Mouse (Mus musculus) kidney, adult 8-10 months (tissue): ENCODE results near the gene Cse1l.

ENCODE experiments used
- DNase-seq, 2 experiments: peaks; one replicate each; pipeline ENCODE4 v3.0.0; 2022

The Cse1l gene

GRCm38 (mm10) chr2:166903719-166904282, 2.0 kb upstream of the Cse1l start:
- DNase-seq: no peak

DNA sequence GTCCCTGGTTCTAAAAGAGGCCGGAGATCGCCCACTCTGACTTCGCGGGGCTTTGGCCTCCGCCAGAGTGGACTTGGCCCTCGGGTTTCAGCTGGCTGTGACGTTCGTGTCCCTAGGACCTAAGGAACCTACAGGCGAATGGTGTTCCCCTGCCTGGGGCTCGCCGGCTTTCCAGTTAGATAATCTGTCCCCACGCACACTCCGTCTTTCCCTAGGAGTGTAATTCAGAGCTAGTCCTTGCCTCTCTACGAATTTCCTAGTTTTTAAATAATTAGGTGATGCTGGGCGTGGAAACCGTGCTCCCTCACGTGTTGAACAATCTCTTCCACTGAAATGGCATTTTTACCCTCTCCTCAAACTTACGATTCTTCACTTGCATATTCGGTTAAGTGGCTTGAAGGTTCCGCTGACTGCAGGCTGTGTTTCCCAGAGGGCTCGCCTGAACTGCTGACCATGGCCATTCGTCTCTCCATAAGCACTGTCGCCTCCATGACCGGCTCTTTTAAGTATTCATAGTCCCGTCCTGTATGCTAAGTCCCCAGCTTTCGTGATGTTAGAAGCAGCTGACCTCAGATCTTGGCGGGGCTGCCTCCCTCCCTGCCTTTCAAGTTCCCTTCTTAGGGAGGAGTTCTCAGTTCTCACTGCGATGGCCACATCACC, 813 bp downstream of the Cse1l start:
- no peak for DNase-seq

GRCm38 (mm10) chr2:166909729-166910128, 3.9 kb downstream of the Cse1l start:
- no peak for DNase-seq

GRCm38 (mm10) chr2:166910536-166910935, 4.7 kb downstream of the Cse1l start:
- DNase-seq: no peak

DNA sequence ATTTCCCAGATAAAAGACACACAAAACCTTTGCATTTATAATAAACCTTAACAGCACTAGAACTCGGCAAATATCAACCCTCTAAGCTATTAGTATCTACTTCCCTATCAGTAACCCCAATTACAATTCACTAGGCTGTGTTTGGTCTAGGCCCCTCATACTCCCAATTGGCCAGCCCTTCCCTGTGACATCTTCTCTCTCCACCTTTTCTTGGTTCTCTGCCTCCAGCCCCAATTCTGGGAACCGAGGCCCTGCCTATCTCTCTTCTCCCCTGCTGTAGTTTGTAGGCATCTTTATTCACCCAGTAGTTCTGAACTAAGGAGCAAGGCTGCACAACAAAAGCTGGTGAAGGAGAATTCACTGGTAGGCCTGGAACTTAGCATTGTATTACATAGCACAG, 18.1 kb downstream of the Cse1l start:
- no peak for DNase-seq

DNA sequence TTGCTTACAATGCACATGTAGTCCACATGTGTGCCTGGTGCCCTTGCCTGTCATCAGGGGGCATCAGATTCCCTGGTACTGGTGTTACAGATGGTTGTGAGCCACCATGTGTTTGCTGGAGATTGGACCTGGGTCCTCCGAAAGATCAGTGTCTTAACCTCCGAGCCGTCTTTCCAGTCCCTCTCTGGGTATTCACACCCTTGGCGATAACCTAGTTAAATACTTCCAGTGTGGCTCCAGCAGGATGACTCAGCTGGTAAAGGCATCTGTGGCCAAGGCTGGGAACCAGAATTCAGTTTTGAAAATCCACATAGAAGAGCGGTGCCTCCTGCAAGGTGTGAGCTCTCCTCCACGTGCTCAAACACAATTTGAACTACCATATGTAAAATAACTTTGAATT, 28.1 kb downstream of the Cse1l start:
- no peak for DNase-seq

- no peak for DNase-seq
Measured at GRCm38 (mm10) chr2:166934416-166934815, 28.6 kb downstream of the Cse1l start.

DNA sequence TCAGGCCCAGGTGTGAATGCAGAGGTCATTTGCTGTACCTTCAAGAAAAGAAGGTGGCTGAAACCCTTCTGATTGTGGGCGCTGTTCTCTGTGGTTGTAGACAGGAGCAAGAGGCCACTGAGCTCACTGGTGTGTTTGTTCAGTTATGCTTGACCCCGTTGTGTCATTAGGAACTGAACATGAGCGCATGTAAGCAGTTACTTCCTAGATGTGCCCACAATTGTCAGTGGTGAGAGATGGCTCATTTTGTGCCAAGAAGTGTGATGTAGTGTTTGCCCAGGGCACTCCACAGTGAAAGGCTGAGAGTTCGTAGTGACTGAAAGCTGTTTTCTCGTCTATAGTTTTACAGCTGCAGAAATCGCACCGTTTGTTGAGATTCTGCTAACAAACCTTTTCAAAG, 29.7 kb downstream of the Cse1l start:
- no peak for DNase-seq

DNA sequence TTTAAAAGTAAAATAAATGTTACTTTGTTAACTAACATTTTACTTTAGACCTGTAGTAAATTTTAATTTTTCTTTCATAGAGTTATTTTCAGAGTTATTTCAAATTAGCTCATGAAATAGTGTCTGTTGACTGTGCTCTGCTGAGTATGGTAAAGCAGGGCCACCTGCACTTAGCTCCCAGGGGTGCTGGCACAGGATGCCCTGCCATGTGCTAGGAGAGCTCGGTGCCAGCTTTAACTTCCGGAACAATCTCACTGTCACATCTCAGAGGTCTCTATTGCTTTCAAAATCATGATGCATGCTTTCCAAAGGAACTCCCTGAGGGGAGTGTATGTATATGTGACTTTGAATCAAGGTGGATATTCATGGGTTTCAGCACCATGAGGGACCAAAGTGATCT, 30.3 kb downstream of the Cse1l start:
- DNase-seq: no peak

DNA sequence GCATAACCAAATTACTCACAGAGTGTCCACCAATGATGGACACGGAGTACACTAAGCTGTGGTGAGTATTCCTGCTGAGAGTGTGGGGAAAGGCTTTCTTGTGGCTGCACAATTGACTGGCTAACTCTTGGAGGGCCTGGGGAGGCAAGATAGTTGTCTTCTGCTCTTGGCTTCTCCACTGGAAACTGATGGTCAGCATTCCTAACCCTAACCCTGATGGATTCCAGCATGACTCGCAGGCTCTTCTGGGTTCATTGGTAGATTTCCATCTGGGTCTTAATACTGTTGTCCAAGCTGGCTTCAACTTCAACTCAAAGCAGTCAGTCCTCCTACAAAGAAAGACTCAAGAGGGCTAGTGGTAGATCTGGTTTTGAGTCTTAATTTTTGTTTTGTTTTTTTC, 37.3 kb downstream of the Cse1l start:
- no peak for DNase-seq

- no peak for DNase-seq
Measured at GRCm38 (mm10) chr2:166944346-166944745, 38.5 kb downstream of the Cse1l start.

DNA sequence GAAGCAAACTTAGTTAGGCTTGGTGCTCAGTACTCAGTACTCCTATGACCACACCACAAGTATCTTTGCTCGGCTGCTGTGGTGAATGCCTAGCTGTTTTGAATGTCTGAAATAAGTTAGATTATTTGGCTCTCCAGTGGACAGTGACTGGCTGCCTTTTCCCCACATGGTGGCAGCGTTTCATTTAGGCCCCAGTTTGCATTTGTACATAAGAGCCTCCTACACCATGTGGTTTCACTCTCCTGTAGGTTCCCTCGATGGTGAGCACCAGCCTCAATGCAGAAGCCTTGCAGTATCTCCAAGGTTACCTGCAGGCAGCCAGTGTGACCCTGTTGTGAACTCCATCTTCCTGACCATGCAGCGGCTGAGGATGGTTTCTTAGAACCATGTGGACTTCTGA, 39.6 kb downstream of the Cse1l start:
- DNase-seq: peak in 1 of 2 experiments; percentile 9

- no peak for DNase-seq
Measured at GRCm38 (mm10) chr2:166948246-166948645, 42.4 kb downstream of the Cse1l start.

DNA sequence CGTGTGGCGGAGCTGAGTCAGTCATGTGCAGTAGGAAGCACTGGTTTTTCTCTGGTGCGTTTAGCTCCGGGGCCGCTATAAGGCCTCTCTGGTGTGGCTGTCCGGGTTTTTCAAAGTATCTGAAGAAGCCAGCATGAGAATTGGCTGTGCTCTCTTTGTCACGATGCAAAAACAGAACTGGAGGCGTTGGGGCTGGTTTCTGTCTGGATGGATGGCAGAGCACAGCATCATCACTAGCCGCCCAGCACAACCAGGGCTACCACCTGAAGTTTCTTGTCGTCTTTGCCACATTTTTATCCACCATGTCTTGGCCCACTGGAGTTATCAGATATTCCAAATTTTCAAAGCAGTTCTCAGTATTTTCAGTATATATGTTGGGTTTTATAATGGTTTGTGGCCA, 43.1 kb downstream of the Cse1l start:
- no peak for DNase-seq

DNA sequence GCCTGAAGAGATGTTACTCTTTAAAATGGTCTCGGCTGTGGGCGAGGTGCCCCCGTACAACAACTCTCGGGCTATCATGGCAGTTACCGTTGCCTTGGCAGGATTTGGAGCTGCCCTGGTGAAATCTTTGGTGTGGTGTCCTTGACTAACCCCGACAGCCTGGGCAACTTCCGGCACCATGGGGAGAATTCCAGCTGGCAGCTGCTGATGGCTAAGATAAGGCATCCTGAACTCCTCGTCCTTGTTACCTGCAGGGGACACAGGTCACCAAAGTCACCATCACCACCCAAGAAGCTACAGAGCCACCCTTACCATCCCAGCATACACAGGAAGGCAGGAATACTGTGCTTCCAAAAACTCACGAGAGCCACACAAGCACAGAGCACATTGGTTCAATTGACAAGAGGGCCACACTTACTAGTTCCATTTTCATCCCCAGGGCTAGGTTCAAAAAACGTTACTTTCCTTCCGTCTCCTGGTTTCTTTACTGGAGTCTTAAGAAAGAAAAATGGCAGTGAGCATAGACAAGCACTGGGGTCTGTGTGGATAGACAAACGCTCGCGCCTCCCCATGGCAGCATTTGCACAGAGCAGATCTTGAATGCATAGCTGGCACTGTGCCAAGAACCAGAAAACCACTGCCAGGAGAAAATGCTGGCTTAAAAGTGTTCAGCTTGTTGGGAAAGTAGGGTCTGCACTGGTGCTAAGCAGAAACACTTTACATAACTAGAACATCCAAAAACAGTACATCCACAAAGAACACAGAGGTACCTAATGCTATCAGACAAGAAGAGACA, 45.2 kb downstream of the Cse1l start:
- DNase-seq: no peak

GRCm38 (mm10) chr2:166952151-166952550, 46.3 kb downstream of the Cse1l start:
- peak in 1 of 2 experiments; percentile 42 for DNase-seq

DNA sequence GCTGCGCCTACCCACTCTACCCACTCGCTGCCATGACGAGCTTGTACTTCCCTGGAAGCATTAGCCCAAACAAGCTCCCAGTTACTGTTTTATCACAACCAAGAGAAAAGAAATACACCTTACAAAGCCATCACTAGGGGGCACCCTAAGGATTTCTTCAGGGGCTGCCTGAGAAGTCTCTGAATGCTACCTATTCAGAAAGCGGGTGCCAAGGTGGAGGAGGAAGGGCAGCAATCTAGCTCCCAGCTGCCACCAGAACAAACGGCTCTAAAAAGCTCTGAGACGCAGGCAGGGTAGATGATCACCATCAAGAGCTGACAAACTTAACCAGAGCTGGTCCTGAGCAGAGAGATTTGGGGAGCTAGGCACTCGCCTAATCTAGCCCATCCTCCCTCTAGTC, 51.0 kb downstream of the Cse1l start:
- DNase-seq: peak; percentile 61 to 64

DNA sequence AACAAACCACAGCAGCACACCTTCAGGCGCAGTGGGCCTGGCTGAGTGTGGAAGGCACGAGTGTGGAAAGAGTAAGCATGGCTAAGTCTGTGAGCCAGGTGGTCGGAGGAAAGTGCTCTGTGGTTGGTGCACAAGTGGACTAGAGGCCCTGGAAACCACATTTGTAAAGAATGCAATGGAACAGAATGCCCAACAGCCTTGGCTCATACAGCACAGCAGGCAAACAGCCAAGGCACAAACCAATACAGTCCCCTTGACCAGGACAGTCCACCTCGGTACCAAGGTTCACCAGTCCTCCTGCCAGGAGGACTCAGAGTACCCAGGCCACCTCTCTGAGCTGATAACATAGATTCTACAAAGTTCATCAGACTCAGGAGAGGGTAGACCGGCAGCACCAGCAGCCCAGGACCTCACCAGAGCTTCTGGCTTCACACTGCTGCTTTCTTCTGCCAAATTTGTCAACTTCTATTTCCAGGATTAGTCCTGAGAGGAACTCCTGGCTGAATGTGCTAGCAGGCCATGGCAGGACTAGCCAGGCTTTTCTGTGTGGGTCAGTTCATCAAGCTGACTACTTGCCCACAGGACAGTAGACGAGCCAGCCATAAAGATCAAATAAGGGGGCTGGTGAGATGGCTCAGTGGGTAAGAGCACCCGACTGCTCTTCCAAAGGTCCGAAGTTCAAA, 54.9 kb downstream of the Cse1l start:
- DNase-seq: peak; percentile 48 to 69

DNA sequence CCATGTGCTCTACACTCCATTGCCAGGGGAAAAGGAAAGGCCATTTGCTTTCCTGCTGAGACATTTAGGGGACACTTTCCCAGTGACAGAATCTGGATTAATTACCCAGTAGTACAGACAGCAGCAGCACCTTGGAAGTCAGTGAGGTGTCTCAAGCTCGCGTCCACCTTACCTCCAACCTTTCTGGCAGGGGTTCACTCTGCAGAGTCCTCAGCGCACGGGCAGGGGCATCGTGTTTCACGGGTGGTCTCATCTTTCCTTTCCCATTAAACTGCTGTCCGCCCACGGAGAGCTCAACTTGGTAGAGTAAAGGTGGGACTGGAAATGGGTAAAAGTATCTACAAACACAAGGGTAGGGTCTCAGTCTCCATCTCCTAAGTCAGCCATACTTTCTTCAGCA, 57.4 kb downstream of the Cse1l start:
- DNase-seq: no peak

- no peak for DNase-seq
Measured at GRCm38 (mm10) chr2:166964773-166965172, 58.9 kb downstream of the Cse1l start.

DNA sequence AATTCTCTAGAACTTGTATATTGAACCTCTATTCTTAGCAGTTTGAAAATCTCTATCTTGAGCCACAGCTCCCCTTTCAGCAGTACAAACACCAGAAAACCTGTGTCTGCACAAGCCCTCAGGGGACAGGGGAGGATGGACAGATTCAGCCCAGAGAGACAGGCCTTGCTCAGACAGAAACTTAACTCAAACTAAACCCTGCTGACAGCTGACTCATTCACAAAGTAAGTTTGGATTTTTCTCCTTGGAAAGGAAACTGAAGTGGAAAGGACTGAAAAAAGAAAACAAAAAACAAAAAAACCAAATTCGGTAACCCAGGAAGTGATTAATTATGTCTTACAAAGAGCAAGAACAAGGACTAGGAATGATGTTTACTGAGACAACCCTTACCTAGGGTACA, 67.3 kb downstream of the Cse1l start:
- no peak for DNase-seq

- no peak for DNase-seq
Measured at GRCm38 (mm10) chr2:166974177-166974872, 68.5 kb downstream of the Cse1l start.

DNA sequence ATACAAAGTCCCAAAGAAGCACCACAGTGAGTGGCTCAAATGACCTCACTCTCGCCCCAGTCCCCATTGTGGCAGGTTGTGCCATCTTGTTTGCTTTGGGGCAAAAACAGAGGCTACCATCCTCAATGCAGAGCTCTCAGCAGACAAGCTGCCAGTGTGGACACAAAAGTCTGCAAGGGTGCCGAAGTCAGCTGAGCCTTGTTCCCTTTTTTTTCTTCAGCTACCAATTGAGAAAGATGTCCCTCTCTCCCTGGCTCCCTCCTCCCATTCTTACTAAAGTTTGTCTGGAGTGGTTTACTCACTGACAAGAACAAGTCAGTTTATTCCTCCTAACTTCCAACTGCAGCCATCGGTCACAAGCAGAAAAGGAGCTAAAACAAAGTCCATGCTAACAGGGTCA, 70.5 kb downstream of the Cse1l start:
- DNase-seq: no peak
